ENCODE assay signal across 10 mouse cellular contexts in the genomic region with DNA sequence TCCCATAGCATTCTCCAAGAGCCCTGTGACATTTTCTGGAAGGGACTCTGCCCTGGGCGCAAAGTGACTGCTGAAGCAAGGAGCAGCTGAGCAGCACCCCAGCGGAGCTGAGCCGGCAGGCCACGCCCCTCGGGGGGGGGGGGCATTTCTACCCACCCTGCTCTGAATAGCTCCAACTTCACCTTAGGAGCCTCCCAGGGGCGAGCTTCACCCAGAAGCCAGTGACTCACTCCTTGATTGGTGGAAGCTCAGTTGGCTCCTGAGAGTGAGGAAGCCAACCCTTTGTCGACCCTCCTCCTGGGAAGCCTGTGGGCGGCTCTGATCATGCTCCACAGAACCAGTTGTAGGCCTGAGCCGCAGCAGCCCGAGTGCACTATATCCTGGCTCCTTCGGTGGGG. TPM values are rescaled to one million over a fixed set of nuclear protein-coding genes. Genes with fewer than 3 reads are reported as not detected.
DNase-seq lines count a peak whose midpoint lies in the region; ATAC-seq and TF ChIP-seq lines count a peak whose summit lies in the region.
"Had no signal": no experiment of that assay in that cellular context is flagged by ENCODE, and none has a peak within 500 bp of the region (broad histone marks: within the 10 kb centered on the region; RNA-seq: fewer than 3 reads in every experiment).

No protein-coding gene starts in this region.

- WGBS in forebrain, embryonic 10.5 days: 9% methylated on average over 11 of the region's 11 CpGs
- 10% methylated on average over 10 of the region's 11 CpGs for WGBS in forebrain, embryonic 13.5 days
- WGBS in intestine, embryonic 16.5 days: 3% methylated on average over 11 of the region's 11 CpGs
- whole genome bisulfite sequencing in liver, postnatal 0 days (ENCODE audit: insufficient replicate concordance): 22% methylated on average over 11 of the region's 11 CpGs

- TF ChIP-seq EP300 in liver, postnatal 0 days (IDR thresholded peaks at IDR 0.05; ENCODE audit: low read depth): no peak

- H3K9me3 ChIP-seq in forebrain, embryonic 10.5 days: no peaks in the 10 kb centered on the region
- no peaks in the 10 kb centered on the region for H3K9me3 ChIP-seq in forebrain, embryonic 13.5 days (replicated peaks)
- H3K9me3 ChIP-seq in ES-E14 (ENCODE audit: control insufficient read depth, insufficient read depth, low read depth, low read length): no peaks in the 10 kb centered on the region
- no peaks in the 10 kb centered on the region for H3K9me3 ChIP-seq in intestine, embryonic 16.5 days (ENCODE audit: control insufficient read depth, low read length)
- H3K9me3 ChIP-seq in liver, postnatal 0 days (ENCODE audit: low read length): no peaks in the 10 kb centered on the region
- H3K9me3 ChIP-seq: G1E had no signal

- ATAC-seq in forebrain, embryonic 13.5 days: no peak
- ATAC-seq in intestine, embryonic 16.5 days: peak; percentile 83
- ATAC-seq in liver, postnatal 0 days: no peak

- H3K27me3 ChIP-seq in forebrain, embryonic 10.5 days (ENCODE audit: poor library complexity, severe bottlenecking): no peaks in the 10 kb centered on the region; the same call in 1 of the 2 replicates
- H3K27me3 ChIP-seq in forebrain, embryonic 13.5 days: no peaks in the 10 kb centered on the region
- no peaks in the 10 kb centered on the region for H3K27me3 ChIP-seq in intestine, embryonic 16.5 days (replicated peaks; ENCODE audit: control insufficient read depth, insufficient read depth, low read length)
- peaks cover 4% of the 10 kb centered on the region; the same call in 1 of the 2 replicates for H3K27me3 ChIP-seq in liver, postnatal 0 days (ENCODE audit: insufficient read depth, low read length)

- peaks cover 11% of the 10 kb centered on the region; the same call in 1 of the 2 replicates for H3K36me3 ChIP-seq in forebrain, embryonic 10.5 days (replicated peaks)
- 0 out of 2 replicates have a peak, but pooled peaks cover 3% of the 10 kb centered on the region for H3K36me3 ChIP-seq in forebrain, embryonic 13.5 days (ENCODE audit: poor library complexity, severe bottlenecking)
- H3K36me3 ChIP-seq in ES-E14 (ENCODE audit: control insufficient read depth, insufficient read depth, low read length, poor library complexity, severe bottlenecking): no peaks in the 10 kb centered on the region
- no peaks in the 10 kb centered on the region for H3K36me3 ChIP-seq in intestine, embryonic 16.5 days (ENCODE audit: control insufficient read depth, insufficient read depth, low read length)
- no peaks in the 10 kb centered on the region for H3K36me3 ChIP-seq in liver, postnatal 0 days (replicated peaks; ENCODE audit: insufficient read depth, low read length)
- H3K36me3 ChIP-seq: G1E had no signal

- no peak for TF ChIP-seq CTCF in liver, postnatal 0 days (IDR thresholded peaks at IDR 0.05; ENCODE audit: low read depth)

- DNase-seq in forebrain, embryonic 10.5 days (ENCODE audit: extremely low spot score, low spot score): no peak
- DNase-seq in ES-E14 (ENCODE audit: low read depth, low spot score): peak; percentile 42
- DNase-seq in liver, postnatal 0 days: peak; percentile 35
- DNase-seq in ovary, postnatal 14 days (ENCODE audit: low spot score): no peak
- no peak for DNase-seq in gastrocnemius, postnatal 36 days
- DNase-seq in Muller cell, postnatal 12 days (ENCODE audit: inconsistent ontology term): no peak

- in situ Hi-C loops in ES-E14 (cut with MboI; ENCODE audit: low sequenced_read_pairs in 2 of 2, unreplicated experiment in 2 of 2): no loop called here

- intact Hi-C loops in gastrocnemius, postnatal 36 days (cut with DNase I): no loop called here

- H3K4me1 ChIP-seq in forebrain, embryonic 10.5 days: peaks cover 39% of the 10 kb centered on the region
- H3K4me1 ChIP-seq in forebrain, embryonic 13.5 days: peaks cover 21% of the 10 kb centered on the region
- H3K4me1 ChIP-seq in ES-E14 (ENCODE audit: control insufficient read depth in 2 of 2, insufficient read depth in 2 of 2, low read length in 2 of 2, poor library complexity in 1 of 2): peaks cover 2 to 18% of the 10 kb centered on the region in 2 experiments; a peak in 3 of 4 replicates
- H3K4me1 ChIP-seq in intestine, embryonic 16.5 days (ENCODE audit: control insufficient read depth, insufficient read depth, low read length): peaks cover 43% of the 10 kb centered on the region
- peaks cover 23% of the 10 kb centered on the region for H3K4me1 ChIP-seq in liver, postnatal 0 days (ENCODE audit: insufficient read depth)

- 0 out of 2 replicates have a peak overlapping the region, but pooled peaks have one; percentile 51 for H3K27ac ChIP-seq in forebrain, embryonic 10.5 days
- no peak overlapping the region for H3K27ac ChIP-seq in forebrain, embryonic 13.5 days
- no peak overlapping the region for H3K27ac ChIP-seq in ES-E14 (ENCODE audit: insufficient read depth, low read depth, low read length, poor library complexity, severe bottlenecking)
- H3K27ac ChIP-seq in intestine, embryonic 16.5 days (ENCODE audit: low read length): peak overlapping the region; percentile 75
- H3K27ac ChIP-seq in liver, postnatal 0 days (ENCODE audit: low read depth): no peak overlapping the region

- H3K4me3 ChIP-seq in forebrain, embryonic 10.5 days: peak overlapping the region; percentile 22
- no peak overlapping the region for H3K4me3 ChIP-seq in forebrain, embryonic 13.5 days
- no peak overlapping the region for H3K4me3 ChIP-seq in ES-E14 (ENCODE audit: insufficient read depth in 1 of 2, low read depth in 1 of 2, low read length in 2 of 2, poor library complexity in 1 of 2, severe bottlenecking in 1 of 2)
- no peak overlapping the region for H3K4me3 ChIP-seq in intestine, embryonic 16.5 days (ENCODE audit: low read length)
- H3K4me3 ChIP-seq in liver, postnatal 0 days (ENCODE audit: low read depth, low read length): no peak overlapping the region

- H3K9ac ChIP-seq in forebrain, embryonic 13.5 days: no peak overlapping the region
- no peak overlapping the region for H3K9ac ChIP-seq in ES-E14 (ENCODE audit: insufficient read depth, low read depth, low read length, poor library complexity, severe bottlenecking)
- H3K9ac ChIP-seq in intestine, embryonic 16.5 days (ENCODE audit: low read depth, low read length): peak overlapping the region; percentile 7; the same call in 1 of the 2 replicates
- no peak overlapping the region for H3K9ac ChIP-seq in liver, postnatal 0 days (replicated peaks)

- no peak overlapping the region for H3K4me2 ChIP-seq in forebrain, embryonic 13.5 days
- peak overlapping the region; percentile 13; the same call in 1 of the 2 replicates for H3K4me2 ChIP-seq in intestine, embryonic 16.5 days (ENCODE audit: low read depth, low read length)
- no peak overlapping the region for H3K4me2 ChIP-seq in liver, postnatal 0 days (ENCODE audit: low read depth, low read length)

TF ChIP-seq in ES-E14, 5 proteins besides CTCF, POLR2A, EP300 and RAD21:
- no peak for TF ChIP-seq ZC3H11A (IDR thresholded peaks at IDR 0.05; ENCODE audit: borderline replicate concordance, low read depth, low read length)
- TF ChIP-seq HCFC1 (IDR thresholded peaks at IDR 0.05; ENCODE audit: borderline replicate concordance, insufficient read depth, low read length): no peak
- no peak for TF ChIP-seq CHD2 (IDR thresholded peaks at IDR 0.05; ENCODE audit: low read depth, low read length)
- no peak for TF ChIP-seq ZNF384 (IDR thresholded peaks at IDR 0.05; ENCODE audit: low read depth, low read length)
- no peak for TF ChIP-seq MAFK (IDR thresholded peaks at IDR 0.05; ENCODE audit: insufficient read depth, low read depth, low read length)
TF ChIP-seq in ES-E14: peak in this region for 0.

RNA-seq across cellular contexts. Expression of gene Cx3cl1, which starts 10.0 kb away (rescaled TPM):
- polyA plus RNA-seq in forebrain, embryonic 10.5 days (2016; fragmentation: Nextera tagmentation; extraction: Ambion mirVana): 8.9 and 11.1 TPM in 2 replicates
- polyA plus RNA-seq in forebrain, embryonic 13.5 days (2015; fragmentation: Nextera tagmentation; extraction: Ambion mirVana): 6.9 and 8.6 TPM in 2 replicates
- 5.3 and 8.0 TPM in 2 replicates for total RNA-seq in ES-E14 (2012; rRNA removed)
- polyA plus RNA-seq in intestine, embryonic 16.5 days (2015; fragmentation: Nextera tagmentation; extraction: Ambion mirVana): 34.7 and 47.2 TPM in 2 replicates
- 0.47 and 0.79 TPM in 2 replicates for polyA plus RNA-seq in liver, postnatal 0 days (2015; fragmentation: Nextera tagmentation; extraction: Ambion mirVana)
- 1 to 10 TPM in 1 of 2 experiments, under 1 TPM in 1; 0.52 to 1.6 TPM for total RNA-seq in gastrocnemius, postnatal 36 days (2021)
- polyA plus RNA-seq: G1E had no signal

RNA-seq across cellular contexts. Expression of gene Ccl17, which starts 28.4 kb away (rescaled TPM):
- not detected in 2 replicates for polyA plus RNA-seq in forebrain, embryonic 10.5 days (2016; fragmentation: Nextera tagmentation; extraction: Ambion mirVana)
- not detected in 2 replicates for polyA plus RNA-seq in forebrain, embryonic 13.5 days (2015; fragmentation: Nextera tagmentation; extraction: Ambion mirVana)
- total RNA-seq in ES-E14 (2012; rRNA removed): 1.3 and 5.1 TPM in 2 replicates
- polyA plus RNA-seq in intestine, embryonic 16.5 days (2015; fragmentation: Nextera tagmentation; extraction: Ambion mirVana): 0.29 and 1.3 TPM in 2 replicates
- 0.31 TPM in 1 of 2 replicates, not detected in the other for polyA plus RNA-seq in liver, postnatal 0 days (2015; fragmentation: Nextera tagmentation; extraction: Ambion mirVana)
- total RNA-seq in gastrocnemius, postnatal 36 days (2021): not detected
- total RNA-seq: G1E; hematopoietic stem cell, adult 5-6 weeks had no signal
- polyA plus RNA-seq: G1E had no signal

RNA-seq across cellular contexts. Expression of gene Ccl22, which starts 36.4 kb away (rescaled TPM):
- not detected in 2 replicates for polyA plus RNA-seq in forebrain, embryonic 10.5 days (2016; fragmentation: Nextera tagmentation; extraction: Ambion mirVana)
- polyA plus RNA-seq in forebrain, embryonic 13.5 days (2015; fragmentation: Nextera tagmentation; extraction: Ambion mirVana): not detected in 2 replicates
- 0.48 and 6.1 TPM in 2 replicates for total RNA-seq in ES-E14 (2012; rRNA removed)
- 0.10 TPM in 1 of 2 replicates, not detected in the other for polyA plus RNA-seq in intestine, embryonic 16.5 days (2015; fragmentation: Nextera tagmentation; extraction: Ambion mirVana)
- 0.07 and 0.28 TPM in 2 replicates for polyA plus RNA-seq in liver, postnatal 0 days (2015; fragmentation: Nextera tagmentation; extraction: Ambion mirVana)
- not detected for total RNA-seq in gastrocnemius, postnatal 36 days (2021)
- total RNA-seq: hematopoietic stem cell, adult 5-6 weeks had no signal

RNA-seq across cellular contexts. Expression of gene Coq9, which starts 56.3 kb away (rescaled TPM):
- 51.1 and 56.6 TPM in 2 replicates for polyA plus RNA-seq in forebrain, embryonic 10.5 days (2016; fragmentation: Nextera tagmentation; extraction: Ambion mirVana)
- polyA plus RNA-seq in forebrain, embryonic 13.5 days (2015; fragmentation: Nextera tagmentation; extraction: Ambion mirVana): 55.0 and 60.8 TPM in 2 replicates
- 42.9 and 47.1 TPM in 2 replicates for total RNA-seq in ES-E14 (2012; rRNA removed)
- polyA plus RNA-seq in intestine, embryonic 16.5 days (2015; fragmentation: Nextera tagmentation; extraction: Ambion mirVana): 142 and 145 TPM in 2 replicates
- polyA plus RNA-seq in liver, postnatal 0 days (2015; fragmentation: Nextera tagmentation; extraction: Ambion mirVana): 65.6 and 66.1 TPM in 2 replicates
- total RNA-seq in gastrocnemius, postnatal 36 days (2021): 100 to 1,000 TPM; 411 to 443 TPM

RNA-seq across cellular contexts. Expression of gene Ciapin1, which starts 56.3 kb away (rescaled TPM):
- polyA plus RNA-seq in forebrain, embryonic 10.5 days (2016; fragmentation: Nextera tagmentation; extraction: Ambion mirVana): 178 and 180 TPM in 2 replicates
- 162 and 176 TPM in 2 replicates for polyA plus RNA-seq in forebrain, embryonic 13.5 days (2015; fragmentation: Nextera tagmentation; extraction: Ambion mirVana)
- 98.5 and 134 TPM in 2 replicates for total RNA-seq in ES-E14 (2012; rRNA removed)
- 79.1 and 90.1 TPM in 2 replicates for polyA plus RNA-seq in intestine, embryonic 16.5 days (2015; fragmentation: Nextera tagmentation; extraction: Ambion mirVana)
- 36.5 and 39.4 TPM in 2 replicates for polyA plus RNA-seq in liver, postnatal 0 days (2015; fragmentation: Nextera tagmentation; extraction: Ambion mirVana)
- total RNA-seq in gastrocnemius, postnatal 36 days (2021): 10 to 100 TPM; 31.9 to 34.4 TPM

Comparison
In these comparisons a context has a peak if more than half of its experiments do, and no peak if none do; other contexts are left out.
1. H3K27ac ChIP-seq: peak in forebrain, embryonic 10.5 days (single experiment) and intestine, embryonic 16.5 days (single experiment); none in forebrain, embryonic 13.5 days (single experiment), ES-E14 (single experiment) and liver, postnatal 0 days (single experiment).
2. DNase-seq: peak in ES-E14 (single experiment) and liver, postnatal 0 days (single experiment); none in forebrain, embryonic 10.5 days (single experiment), ovary, postnatal 14 days (single experiment), gastrocnemius, postnatal 36 days (0 of 2) and Muller cell, postnatal 12 days (single experiment).